Mouse (Mus musculus) kidney, adult 11 months (tissue): ENCODE results near the gene Fsd2.
A peak's percentile ranks its signal among the peaks of the same experiment; 100 is the strongest.

ENCODE experiments used
- DNase-seq: peaks from one replicate; pipeline ENCODE4 v3.0.0; 2022

The Fsd2 gene

DNA sequence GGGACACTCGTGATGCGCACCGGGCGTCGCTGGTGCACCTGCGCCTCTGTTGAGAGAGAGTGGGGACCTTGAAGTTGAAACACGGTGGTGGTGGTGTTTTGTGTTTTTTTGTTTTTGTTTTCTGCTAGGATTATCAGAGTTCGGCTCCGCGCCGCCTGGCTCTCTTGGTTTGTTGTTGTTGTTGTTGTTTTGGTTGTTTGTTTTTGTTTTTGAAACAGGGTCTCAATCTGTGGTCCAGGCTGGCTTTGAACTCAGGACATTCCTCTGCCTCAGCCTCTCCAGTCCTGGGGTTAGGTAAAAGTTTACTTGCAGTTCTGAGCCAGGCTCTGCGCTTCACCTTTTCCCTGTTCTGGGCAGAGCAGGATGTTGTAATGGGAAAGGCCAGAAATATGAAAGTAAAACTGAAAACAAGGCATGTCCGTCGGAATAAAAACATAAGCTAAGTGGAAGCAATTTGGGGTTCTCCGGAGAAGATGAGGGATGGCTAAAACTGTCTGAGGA is 5.2 kb upstream of the Fsd2 start:
- DNase-seq, result no peak

DNA sequence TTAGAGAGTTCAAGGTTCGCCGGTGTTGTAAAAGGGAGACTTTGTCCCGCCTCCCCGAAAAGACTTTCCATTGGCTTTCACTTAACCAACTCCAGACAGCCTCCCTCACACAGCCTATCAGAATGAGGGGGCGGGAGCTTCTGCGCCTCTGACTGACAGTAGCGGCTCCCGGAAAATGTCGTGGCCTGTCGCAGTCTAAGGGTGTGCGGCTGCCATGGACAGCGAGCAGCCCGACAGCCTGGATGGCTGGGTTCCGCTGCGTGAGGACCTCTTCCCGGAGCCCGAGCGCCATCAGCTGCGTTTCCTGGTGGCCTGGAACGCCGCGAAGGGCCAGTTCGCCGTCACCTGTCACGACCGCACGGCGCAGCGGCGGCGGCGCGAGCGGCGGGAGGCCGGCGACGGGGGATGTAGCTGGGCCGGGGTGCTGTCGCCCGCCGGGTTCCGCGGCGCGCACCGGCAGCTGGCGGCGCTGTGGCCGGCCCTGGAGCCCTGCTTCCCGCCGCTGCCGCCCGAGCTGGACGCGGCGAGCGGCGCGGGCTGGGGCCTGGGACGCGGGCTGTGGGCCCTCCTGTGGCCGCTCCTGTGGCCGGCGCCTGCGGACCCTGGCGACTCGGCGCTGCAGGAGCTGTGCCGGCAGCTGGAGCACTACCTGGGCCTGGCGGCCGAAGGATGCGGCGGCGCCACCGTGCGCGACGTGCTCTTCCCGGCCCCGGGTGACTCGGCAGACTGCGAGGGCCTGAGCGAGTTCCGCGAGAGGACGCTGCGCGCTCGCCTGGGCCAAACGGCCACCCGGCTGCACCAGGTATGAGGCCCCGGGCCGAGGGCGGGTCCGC is 4.6 kb upstream of the Fsd2 start, which contains the start of gene Whamm:
Whamm (plus strand) TSS at position 159 of the 833 bp plus-strand sequence.
- peak; percentile 94 for DNase-seq

DNA sequence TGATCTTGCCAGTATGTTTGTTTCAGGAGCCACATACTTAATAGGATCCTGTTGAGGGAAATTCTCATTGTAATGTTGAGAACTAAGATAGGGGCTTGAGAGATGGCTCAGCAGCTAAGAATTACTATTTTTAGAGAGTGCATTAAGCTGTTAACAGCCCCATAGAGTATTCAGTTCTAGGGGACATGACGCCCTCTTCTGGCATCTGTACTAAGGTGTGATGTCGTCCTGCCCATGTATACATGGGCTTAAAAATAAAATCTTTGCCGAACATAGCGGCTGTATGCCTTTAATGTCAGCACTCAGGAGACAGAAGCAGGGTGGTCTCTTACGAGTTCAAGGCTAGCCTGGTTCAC is 4.0 kb upstream of the Fsd2 start:
- no peak for DNase-seq

DNA sequence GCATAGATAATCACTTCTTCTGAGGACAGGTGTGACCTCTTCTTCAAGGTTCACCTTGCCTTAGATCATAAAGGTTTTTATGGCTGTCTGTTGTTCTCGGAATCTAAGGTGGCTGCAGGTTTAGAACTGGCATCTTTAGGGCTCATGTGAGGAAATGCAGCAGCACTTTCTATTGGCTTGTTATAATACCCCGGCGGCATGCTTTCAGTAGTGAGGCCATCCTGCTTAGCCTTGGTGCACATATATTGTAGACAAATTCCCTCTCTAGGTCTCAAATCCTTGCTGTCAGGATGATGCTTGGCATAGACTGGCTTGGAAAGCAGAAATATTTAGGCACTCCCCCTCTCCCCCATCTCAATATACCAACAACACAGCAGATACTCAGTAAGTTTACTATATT is 3.5 kb upstream of the Fsd2 start:
- no peak for DNase-seq

DNA sequence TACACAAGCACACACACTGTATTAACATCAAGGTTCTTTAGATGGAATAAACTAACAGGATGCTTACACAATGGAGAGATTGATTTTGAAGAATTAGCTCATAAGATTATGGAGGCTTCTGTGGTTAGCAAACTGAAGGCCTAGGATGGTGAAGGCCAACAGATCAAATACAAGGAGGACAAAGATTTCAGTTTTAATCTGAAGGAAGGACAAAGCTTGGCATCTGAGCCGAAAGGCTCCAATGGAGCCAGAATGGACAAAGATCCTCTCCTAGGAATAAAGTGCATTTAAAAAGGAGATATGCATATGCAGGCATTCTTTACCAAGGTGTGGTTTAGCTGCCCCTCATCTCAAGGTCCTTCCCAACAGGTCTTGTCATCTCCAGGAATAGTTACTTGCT is 3.1 kb upstream of the Fsd2 start:
- DNase-seq, result no peak

DNA sequence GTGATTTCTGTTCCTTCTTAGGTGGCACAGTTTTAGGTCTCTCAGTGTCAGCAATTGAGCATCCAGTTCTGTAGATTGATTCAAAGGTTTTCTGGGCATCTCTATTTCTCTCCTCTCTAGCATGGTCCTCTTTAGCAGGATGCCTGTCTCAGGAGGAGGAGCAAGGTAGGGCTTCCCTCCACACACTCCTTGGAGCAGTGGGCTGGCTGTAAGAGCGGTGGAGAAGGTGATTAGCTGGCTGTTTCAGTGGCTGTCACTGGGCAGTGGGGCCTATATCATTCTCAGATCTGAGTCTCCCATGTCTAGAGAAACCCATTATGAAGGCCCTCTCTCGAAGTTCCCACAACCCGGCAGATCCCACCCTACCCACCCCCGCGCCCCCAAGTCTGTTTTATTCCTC is 652 bp upstream of the Fsd2 start:
- DNase-seq, result no peak

DNA sequence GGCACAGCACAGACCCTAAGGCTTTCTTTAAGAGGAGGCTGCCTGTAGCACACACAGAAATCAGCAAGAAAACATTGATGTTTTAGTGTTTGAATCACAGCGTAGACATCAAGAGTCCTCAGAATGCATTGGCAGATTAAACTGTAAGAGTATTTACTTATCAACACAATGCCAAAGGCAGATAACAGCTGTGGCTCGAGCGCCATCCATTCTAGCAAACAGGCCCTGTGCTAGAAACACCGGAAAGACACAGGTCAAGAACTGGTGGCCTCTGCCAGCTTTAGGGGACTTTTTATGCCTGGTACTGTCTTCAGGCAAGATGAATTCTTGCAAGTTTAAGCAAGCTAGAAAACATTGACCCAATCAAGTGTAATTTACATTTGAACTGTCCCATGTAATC is 412 bp downstream of the Fsd2 start:
- no peak for DNase-seq

DNA sequence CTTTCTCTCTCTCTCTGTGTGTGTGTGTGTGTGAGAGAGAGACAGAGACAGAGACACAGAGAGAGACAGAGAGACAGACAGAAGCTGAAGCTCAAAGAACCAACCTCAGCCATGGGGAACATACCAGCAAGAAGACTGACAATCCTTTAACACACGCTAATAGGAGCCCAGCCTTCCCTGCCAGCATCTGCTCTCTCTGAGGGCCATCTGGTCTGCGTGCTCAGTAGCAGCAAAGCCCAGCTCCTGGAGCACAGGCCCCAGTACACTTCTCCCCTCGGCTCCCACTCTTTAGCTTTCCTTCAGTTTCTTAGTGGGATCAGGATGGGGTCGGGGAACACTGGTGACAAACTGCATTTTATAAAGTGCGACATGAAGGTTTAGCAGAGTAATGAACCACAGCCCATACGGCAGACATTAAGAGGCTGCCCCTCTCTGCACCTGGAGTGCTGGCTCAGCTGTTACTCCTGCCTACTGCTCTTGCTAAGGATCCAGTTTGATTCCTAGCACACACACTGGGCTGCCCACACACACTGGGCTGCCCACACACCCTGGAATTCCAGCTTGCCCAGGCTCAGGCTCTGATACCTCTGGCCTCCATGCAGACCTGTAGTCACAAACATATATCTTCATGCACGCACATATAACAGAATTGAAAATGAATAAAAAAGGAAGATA is 1.2 kb downstream of the Fsd2 start:
- no peak for DNase-seq

DNA sequence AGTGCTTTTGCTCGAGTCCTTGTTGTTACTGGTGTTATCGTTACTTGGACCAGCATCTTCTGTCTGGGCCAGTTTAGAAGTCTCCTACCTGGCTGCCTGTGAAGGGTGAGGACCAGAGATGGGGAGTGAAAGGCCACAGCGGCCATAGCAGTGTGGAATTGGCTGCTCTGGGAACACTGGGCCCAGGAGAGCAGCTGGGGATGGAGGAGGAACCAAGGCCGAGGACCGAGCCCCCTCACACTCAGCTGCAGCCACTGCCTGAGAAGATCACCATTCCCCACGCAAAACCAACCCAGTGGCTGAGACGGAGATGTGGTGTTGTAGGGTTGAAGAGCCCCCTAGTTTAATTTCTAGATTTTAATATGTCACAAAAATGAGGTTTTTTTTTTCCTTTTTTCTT is 2.0 kb downstream of the Fsd2 start:
- no peak for DNase-seq

DNA sequence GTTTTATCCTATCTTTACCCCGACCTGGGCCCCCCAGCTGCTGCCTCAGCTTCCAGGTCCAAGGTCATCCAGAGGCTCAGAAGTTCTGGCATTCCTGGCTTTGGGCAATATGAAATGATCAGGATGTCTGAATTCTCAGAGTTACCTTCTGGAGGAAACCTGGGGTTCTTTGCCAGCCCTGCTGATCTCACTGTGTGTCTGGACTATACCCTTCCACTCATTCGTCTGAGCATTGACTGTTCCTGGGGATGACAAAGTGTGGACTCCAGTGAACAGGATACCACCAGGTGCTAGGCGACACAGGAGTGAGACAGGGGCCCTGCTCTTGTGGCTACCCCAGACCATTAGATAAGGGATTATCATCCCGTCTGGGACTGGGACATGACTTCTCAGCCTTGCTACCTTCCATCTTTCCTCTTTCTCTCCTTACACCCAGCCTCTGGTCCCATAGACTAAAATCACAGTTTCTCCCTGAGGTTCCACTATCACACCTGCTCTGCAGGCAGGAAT is 3.2 kb downstream of the Fsd2 start:
- DNase-seq, result no peak

DNA sequence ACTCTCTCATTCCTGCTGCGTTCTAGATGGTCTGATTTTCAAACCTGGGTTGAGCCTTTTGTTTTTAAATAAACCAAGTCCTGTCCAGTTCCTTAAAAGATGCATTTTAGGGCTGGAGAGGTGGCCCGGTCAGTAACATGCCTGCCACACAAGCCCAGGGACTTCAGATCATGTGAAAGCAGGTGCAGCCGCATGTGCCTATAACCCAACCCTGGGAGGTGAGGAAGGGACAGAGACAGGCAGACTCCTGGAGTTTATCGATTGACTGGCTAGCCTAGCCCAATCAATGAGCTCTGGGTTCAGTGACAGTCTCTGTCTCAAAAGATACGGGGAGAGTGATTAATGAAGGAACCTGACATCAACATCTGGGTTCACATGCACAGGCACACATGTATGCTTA is 5.5 kb downstream of the Fsd2 start:
- DNase-seq, result no peak

DNA sequence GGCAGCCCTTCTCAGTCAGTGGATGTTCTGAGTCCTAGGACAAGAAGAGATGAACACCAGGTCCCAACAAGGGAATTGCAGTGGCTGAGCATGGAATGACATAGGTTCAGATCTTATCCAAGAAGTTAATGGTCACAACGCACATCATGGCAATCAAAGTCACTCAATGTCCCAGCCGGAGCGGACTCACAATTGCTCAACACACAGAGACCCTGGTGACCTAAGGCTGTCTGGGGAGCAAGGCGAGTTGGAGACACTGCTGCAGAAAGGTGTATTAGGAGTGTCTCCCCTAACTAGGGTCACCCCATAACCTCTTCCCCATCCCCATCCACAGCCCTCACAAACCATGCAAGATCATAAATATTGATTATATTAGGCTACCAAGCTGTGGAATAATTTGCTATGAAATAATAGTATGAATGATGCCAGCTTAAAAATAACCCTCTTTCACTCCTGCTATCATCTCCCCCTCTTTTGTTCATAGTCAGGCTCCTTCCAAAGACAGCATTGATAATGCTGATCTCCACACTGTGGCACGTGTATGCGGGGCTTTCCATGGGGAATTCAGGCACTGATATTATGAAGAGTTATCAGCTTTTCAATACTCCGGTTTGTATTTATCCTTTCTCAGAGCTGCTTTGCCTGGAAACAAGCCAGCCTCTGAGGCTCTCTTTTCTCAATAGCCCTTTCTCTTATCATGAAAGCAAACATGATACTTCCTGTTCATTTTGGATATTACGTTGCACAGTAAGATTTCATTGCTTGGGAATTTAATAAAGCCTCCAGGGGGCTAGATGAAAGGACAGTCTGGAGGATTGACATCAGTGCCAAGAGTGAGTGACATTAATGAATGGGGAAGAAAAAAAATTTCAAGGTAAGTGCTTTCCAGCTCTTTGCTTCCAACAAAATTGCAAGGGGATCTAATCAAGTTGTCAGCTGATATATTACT is 6.4 kb downstream of the Fsd2 start:
- DNase-seq, result no peak

DNA sequence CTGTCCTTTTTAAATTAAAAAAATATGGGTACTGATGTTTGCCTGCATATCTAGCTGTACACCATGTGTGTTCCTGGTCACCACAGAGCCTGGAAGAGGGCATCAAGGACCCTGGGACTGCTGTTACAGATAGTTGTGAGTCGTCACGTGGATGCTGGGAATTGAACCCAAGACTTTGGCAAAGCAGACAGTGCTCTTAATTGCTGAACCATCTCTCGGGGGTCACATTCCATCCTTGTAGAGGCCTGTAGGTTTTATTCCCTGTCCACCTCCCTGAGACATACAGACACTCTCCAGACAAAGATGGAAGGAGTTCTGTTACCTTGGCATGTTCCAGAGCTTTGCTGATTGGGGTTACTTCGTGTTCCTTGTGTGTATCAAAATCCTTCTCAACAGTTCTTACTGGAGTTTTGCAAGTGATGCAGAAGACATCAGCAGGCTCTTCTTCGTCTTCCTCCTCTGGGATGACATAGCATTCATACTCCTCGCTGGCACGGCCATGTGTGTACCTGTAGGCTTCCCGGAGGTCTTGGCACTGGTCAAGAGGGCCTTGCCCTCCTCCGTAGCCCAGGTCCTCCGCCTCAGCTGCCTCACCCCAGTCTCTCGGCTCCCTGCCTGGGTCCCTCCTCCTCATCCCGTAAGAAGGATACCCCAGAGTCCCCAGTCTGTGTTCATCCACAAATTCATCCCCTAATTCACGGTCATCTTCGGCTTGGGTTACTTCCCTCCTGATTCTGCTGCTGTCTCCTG is 7.3 kb downstream of the Fsd2 start:
- no peak for DNase-seq

DNA sequence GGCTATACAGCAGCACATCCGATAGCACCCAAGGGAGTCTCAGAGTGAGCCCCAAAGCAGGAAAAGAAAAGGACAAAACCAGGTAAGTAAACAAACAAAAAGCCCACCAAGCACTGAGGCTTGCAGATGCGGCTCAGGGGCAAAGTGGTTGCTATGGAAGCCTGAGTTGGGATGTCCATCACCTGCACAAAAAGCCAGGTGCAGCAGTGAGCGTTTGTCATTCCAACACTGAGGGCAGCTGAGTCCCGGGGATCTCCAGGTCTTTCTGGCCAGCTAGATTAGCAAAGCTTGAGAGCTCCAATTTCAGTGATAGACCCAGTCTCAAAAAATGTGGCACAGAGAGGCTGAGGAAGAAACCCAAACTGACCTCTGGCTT is 8.8 kb downstream of the Fsd2 start:
- no peak for DNase-seq

DNA sequence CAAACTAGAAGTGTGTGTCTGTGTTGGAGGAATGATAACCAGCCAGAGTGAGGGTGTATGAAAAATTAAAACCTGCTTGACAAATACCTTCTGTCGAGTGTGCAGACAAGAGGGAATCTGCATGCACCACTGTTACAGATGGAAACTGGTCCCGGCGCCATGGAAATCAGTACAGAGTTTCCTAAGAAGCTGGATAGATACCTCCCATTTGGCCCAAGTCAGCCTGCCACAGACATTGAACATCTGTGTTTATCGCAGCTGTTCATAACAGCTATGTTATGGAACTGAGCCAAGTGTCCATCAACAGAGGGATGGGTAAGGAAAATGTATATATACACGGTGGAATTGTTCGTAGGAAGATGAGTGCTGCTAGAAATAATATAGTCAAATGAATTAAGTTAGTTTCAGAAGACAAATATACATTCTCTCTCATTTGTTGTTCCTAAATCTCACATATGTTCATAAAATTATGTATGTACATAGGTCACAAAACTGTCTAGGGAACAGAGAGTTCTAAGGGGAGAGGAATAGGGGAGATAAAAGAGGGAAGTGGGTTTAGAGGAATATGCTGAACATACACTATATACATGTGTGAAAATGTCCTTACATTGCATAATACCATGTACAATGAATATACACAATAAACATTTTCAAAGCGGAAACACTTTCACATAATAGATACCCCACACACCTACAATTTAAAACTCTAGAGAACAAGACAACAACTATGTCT is 9.3 kb downstream of the Fsd2 start:
- no peak for DNase-seq

DNA sequence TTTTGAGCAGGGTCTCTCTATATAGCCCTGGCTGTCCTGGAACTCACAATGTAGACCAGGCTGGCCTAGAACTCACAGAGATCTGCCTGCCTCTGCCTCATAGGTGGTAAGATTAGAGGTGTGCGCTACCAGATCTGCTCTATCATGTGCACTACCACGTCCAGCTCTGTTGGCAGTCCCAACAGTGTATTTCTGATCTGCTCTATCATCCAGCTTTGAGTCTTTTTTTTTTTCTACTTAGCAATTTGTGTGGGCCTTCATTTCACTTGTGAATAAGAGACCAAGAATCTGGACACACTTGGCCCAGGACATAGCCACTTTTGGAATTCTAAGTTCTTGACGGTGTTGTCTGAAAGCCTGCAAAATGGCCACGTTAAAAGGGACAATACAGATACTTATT is 9.9 kb downstream of the Fsd2 start:
- no peak for DNase-seq

DNA sequence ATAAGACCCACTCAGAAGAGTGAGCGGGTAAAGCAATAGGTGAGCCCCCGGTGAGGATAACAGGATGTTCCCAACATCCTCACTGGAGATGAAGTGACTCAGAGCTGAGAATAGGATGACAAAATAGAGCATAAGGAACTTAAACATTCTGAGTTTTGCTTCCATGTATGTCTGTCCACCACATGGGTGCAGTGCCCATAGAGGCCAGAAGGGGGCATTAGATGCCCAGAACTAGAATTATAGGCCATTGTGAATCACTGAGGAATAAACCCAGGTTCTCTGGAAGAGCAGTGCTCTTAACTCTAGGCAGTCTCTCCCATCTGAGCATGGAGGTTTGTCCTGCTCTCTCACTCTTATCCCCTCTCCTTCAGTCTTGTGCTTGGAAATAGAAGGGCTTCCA is 12.4 kb downstream of the Fsd2 start:
- no peak for DNase-seq

DNA sequence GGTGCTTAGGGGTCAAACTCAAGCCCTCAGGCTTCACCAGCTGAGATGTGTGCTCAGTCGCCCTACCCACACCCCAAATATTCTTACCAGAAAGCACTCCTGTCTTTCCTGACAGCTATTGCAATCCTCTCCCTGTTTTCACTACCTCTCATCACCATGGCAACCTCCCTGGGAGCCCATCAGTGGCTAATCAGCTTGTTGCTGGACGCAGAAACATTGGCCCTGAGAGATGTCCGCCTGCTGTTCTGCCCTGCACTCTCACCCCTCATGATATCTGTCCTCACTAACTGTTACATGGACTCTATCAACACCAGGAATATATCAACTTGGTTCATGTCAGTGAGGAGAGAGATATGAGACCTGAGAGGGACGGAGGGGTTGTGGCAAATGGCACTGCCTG is 13.2 kb downstream of the Fsd2 start:
- no peak for DNase-seq

DNA sequence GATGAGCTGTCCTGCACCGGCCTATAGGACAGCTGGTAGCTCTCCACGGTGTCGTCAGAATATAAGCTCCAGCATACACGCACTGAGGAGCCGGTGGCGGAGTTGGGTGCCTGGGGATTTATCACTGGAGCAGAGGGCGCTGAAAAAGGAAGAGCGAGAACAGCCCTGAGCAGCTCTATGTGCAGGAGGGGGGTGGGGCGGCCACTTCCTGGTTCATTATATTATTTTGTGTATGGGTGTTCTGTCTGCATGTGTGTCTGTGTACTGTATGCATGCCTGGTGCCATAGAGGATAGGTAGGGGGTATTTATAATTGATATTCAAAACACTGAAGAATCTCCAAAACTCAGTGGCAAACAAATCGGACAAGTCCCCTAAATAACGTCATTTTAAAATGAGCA is 17.9 kb downstream of the Fsd2 start:
- no peak for DNase-seq

DNA sequence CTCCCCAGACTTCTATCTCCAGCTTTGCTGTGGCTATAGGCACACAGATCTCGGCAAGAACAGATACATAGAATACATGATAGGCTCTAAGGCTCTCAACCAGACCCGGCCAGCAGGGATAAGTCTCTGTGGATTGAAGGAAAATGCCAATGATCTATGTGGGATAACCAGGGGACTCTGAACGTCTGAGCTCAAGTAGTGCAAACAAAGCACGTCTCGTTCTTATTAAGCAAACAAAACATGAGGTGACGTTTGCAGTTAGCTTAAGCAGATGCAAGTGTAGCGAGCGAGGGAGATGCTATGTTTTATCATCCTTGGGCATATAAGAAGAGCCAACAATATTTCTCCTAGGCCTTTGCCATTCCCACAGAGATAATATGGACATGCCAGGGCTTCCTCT is 23.8 kb downstream of the Fsd2 start:
- no peak for DNase-seq

DNA sequence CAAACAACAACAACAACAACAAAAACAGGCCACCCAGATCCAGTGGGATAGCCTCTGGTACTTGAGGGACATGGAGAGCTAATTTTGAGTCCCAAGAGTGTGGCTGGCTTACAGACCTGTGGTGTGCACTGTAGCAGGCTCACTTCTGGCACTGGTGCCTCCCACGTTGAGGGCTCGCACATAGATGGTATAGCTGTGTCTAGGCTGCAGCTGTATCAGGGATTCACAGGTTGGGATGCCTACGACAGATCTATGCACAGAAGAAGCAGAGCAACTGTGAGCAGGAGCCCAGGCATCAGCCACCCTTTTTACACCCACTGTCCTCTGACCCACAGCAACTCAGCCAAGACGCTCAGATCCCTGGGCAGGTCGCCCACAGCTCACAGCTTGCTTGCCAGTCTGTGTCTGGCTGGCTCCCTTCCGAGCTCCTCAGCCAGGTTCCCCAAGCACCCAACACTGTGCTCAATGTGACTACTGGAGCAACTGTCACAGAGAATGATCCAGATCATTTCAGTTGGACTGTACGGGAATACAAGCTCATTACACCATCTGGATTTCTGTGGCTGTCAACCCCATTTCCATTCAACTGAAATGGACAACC is 24.7 kb downstream of the Fsd2 start:
- peak; percentile 62 for DNase-seq
